Mouse (Mus musculus) forebrain, embryonic 16.5 days (tissue): ENCODE results near the gene Gm13103. TPM values are rescaled to one million over a fixed set of nuclear protein-coding genes. Genes with fewer than 3 reads are reported as not detected.
"Not testable (repeated sequence)": the region's sequence is repeated elsewhere in the genome, so short reads cannot be mapped to it uniquely, and the experiment has no call there.

Source experiments
- ATAC-seq: fragments of 200-750 bp; cut with Nextera tagmentation; 2 replicates; pipeline ENCODE4 v1.8.0; 2017; ENCODE audit warnings: mild to moderate bottlenecking, moderate library complexity
- H3K27ac ChIP-seq: fragments of 300-500 bp; sonication (generic); 2 replicates; pipeline ENCODE4 v1.5.1; 2014; ENCODE audit warnings: low read length, control low read depth
- H3K27me3 ChIP-seq: fragments of 300-500 bp; sonication (generic); replicated peaks from 2 replicates; pipeline ENCODE4 v1.6.1; 2014; ENCODE audit warnings: low read length; ENCODE audit not compliant: control insufficient read depth, insufficient read depth
- H3K36me3 ChIP-seq: fragments of 300-500 bp; sonication (generic); 2 replicates; pipeline ENCODE4 v1.6.1; 2014; ENCODE audit not compliant: control insufficient read depth, insufficient read depth
- H3K4me1 ChIP-seq: fragments of 300-500 bp; sonication (generic); replicated peaks from 2 replicates; pipeline ENCODE4 v1.6.1; 2014; ENCODE audit warnings: low read length; ENCODE audit not compliant: control insufficient read depth, insufficient read depth
- H3K4me2 ChIP-seq: fragments of 300-500 bp; sonication (generic); 2 replicates; pipeline ENCODE4 v1.6.1; 2014; ENCODE audit warnings: mild to moderate bottlenecking, low read length, control low read depth
- H3K4me3 ChIP-seq: fragments of 300-500 bp; sonication (generic); replicated peaks from 2 replicates; pipeline ENCODE4 v1.5.1; 2014; ENCODE audit warnings: mild to moderate bottlenecking, low read length, control low read depth
- H3K9ac ChIP-seq: fragments of 300-500 bp; sonication (generic); replicated peaks from 2 replicates; pipeline ENCODE4 v1.6.1; 2014; ENCODE audit warnings: low read depth, low read length, control low read depth
- H3K9me3 ChIP-seq: fragments of 300-500 bp; sonication (generic); 2 replicates; pipeline ENCODE4 v1.6.1; 2016; ENCODE audit warnings: low read length; ENCODE audit not compliant: control insufficient read depth
- WGBS: fragments of 180-500 bp; shearing (Covaris S2); extraction: QIAGEN DNeasy Blood & Tissue Kit; methylation state at CpG from one replicate; pipeline ENCODE4 v1.1.7; 2014; 5-methylcytosine and 5-hydroxymethylcytosine counted together
- polyA plus RNA-seq: library from polyadenylated mRNA; unstranded; fragments of >200 nt; fragmentation: Nextera tagmentation; extraction: Ambion mirVana; gene quantifications from 2 replicates; pipeline ENCODE4 v1.2.1, GENCODE M21; 2015

The Gm13103 gene
- polyA plus RNA-seq: not detected in 2 replicates

DNA sequence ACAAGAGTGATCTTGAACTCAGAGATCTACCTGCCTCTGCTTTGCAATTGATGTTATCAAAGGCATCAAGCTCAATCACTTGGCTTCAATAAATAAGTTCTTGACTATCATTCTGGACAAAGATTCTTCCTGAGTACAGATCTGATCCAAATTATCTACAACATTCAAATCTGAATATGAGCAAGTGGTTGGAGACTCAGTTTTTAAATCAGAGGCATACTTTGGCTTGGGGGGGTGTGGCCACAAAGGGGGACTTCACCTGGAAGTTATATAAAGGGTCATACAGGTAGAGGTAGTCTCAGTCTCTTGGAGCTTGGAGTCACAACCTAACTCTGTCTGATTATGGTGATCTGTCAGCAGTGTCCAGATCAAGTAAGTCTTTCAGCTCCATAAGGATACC lies at the start of gene Gm13103:
Gm13103 (plus strand) TSS at position 301 of the 400 bp plus-strand sequence.
- not testable (repeated sequence) for H3K27ac ChIP-seq, H3K4me2 ChIP-seq, H3K4me1 ChIP-seq, ATAC-seq, H3K9ac ChIP-seq, H3K36me3 ChIP-seq, H3K27me3 ChIP-seq, H3K4me3 ChIP-seq
- peaks cover 10% of the 10 kb centered on the region for H3K9me3 ChIP-seq

DNA sequence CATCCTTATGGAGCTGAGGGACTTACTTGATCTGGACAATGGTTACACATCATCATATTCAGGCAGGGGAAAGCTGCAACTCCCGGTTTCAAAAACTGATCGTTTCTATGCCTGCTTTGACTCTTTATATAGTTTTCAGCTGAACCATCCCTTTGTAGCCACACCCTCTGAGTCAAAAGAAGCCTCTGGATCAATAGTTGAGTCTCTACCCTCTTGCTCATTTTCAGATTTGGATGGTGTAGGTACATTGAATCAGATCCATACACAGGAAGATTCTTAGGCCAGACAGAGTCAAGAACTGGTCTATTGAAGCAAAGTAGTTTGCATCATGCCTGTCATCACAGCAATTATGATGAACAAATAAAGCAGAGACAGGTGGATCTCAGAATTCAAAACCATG lies 30.3 kb upstream of the Gm13103 start, which contains the start of gene Gm13084:
Gm13084 (minus strand) TSS at position 101 of the 400 bp plus-strand sequence.
- Histone ChIP-seq H3K9ac (no peak within 1 kb of the TSS), H3K4me3 (no peak within 1 kb of the TSS), H3K27ac (no peak within 1 kb of the TSS), H3K4me1 (no peaks in the 10 kb centered on the region), H3K36me3 (no peaks in the 10 kb centered on the region), H3K27me3 (no peaks in the 10 kb centered on the region), H3K9me3 (0 out of 2 replicates have a peak, but pooled peaks cover 2% of the 10 kb centered on the region), H3K4me2 (no peak within 1 kb of the TSS)
- ATAC-seq: no peak
- WGBS: 88% methylated on average over 2 of the region's 2 CpGs

DNA sequence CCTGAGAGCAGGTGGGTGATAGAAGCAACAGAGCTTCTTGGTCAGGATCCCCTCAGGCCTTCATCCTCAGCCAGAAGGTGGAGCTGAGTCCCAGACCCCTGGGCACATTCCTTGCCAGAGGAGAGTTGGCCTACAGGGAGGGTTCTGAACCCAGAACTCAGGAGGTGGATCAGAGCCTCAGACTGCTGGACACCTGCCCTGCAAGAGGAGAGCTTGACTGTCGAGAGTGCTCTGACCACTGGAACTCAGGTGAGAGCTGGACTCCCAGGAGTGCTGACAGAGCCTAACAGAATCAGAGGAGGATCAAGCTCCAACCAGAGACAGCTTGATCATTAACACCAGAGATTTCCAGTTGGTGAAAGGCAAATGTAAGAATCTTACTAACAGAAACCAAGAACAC lies 36.1 kb downstream of the Gm13103 start:
- not testable (repeated sequence) for ATAC-seq

DNA sequence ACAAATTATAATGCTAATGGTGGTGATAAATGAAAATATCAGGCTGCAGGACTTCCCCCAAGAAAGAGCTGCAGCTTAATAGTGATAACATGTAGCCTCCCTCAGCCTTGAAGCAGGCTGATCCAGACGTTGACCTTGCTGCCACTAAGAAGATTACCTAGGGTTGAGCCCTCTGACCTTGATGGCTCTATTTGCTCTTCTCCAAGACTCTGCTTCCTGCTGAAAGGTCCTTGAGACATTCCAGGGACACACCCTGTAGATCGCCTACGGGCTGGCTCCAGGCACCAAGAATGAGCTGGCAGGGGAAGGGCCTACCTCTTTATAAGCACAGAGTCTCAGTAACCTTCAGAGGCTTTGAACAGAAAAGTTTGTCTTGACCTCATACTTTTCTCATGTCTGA lies 48.1 kb downstream of the Gm13103 start:
- H3K4me2 ChIP-seq, H3K27ac ChIP-seq, H3K27me3 ChIP-seq, H3K9me3 ChIP-seq, H3K36me3 ChIP-seq, H3K4me1 ChIP-seq, H3K4me3 ChIP-seq, H3K9ac ChIP-seq, ATAC-seq: not testable (repeated sequence)
- WGBS: 90% methylated on average over 3 of the region's 3 CpGs

More for the DNA sequence above, 36.1 kb downstream of the Gm13103 start:
- not testable (repeated sequence) for H3K9me3 ChIP-seq, H3K4me1 ChIP-seq, H3K36me3 ChIP-seq, H3K4me2 ChIP-seq, H3K27ac ChIP-seq, H3K9ac ChIP-seq, H3K4me3 ChIP-seq, H3K27me3 ChIP-seq
- 70% methylated on average over 1 of the region's 1 CpGs for WGBS

DNA sequence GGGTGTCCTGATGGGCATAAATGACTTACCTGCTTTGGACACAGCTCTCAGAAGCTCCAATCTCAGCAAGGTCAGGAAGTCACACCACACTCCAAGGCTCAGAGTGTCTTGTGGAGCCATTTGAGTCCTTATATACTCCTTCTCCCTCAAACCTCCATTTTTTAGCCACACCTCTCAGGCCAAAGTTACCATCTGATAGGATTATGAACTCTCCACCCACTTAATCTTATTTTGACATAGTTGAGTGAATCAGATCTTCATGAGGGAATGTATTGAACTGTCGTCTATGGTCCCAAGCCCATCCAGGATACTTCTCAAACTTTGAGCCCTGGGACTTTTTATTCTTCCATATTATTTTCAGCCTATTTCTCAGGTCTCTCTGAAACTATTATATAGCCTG lies 54.0 kb downstream of the Gm13103 start, which contains the start of gene Pramef6:
Pramef6 (minus strand) TSS at position 101 of the 400 bp plus-strand sequence.
- H3K9ac ChIP-seq, H3K4me3 ChIP-seq, ATAC-seq, H3K9me3 ChIP-seq, H3K27ac ChIP-seq, H3K4me1 ChIP-seq, H3K4me2 ChIP-seq, H3K27me3 ChIP-seq, H3K36me3 ChIP-seq: not testable (repeated sequence)
- 90% methylated on average over 1 of the region's 1 CpGs for WGBS

Other genes starting within 250 kb of the Gm13103 start
- gene Gm13083, start 231.5 kb upstream of the Gm13103 start, polyA plus RNA-seq: not detected in 2 replicates
- not detected in 2 replicates for gene Gm13088, start 189.3 kb upstream of the Gm13103 start, polyA plus RNA-seq
- not detected in 2 replicates for gene Gm13089, start 143.8 kb upstream of the Gm13103 start, polyA plus RNA-seq
- gene Gm13078, start 127.0 kb upstream of the Gm13103 start, polyA plus RNA-seq: not detected in 2 replicates
- gene Gm13023, start 57.1 kb upstream of the Gm13103 start, polyA plus RNA-seq: not detected in 2 replicates
- gene Gm13084, start 30.4 kb upstream of the Gm13103 start, polyA plus RNA-seq: not detected in 2 replicates
- gene Pramef6, start 53.9 kb downstream of the Gm13103 start, polyA plus RNA-seq: not detected in 2 replicates
- not detected in 2 replicates for gene Pramef25, start 104.5 kb downstream of the Gm13103 start, polyA plus RNA-seq
- gene Gm13101, start 120.5 kb downstream of the Gm13103 start, polyA plus RNA-seq: not detected in 2 replicates
- not detected in 2 replicates for gene Pramef17, start 147.9 kb downstream of the Gm13103 start, polyA plus RNA-seq
- not detected in 2 replicates for gene Pramel4, start 212.6 kb downstream of the Gm13103 start, polyA plus RNA-seq